Mouse (Mus musculus): ENCODE measurements around the gene Aste1.

The Aste1 gene

DNA sequence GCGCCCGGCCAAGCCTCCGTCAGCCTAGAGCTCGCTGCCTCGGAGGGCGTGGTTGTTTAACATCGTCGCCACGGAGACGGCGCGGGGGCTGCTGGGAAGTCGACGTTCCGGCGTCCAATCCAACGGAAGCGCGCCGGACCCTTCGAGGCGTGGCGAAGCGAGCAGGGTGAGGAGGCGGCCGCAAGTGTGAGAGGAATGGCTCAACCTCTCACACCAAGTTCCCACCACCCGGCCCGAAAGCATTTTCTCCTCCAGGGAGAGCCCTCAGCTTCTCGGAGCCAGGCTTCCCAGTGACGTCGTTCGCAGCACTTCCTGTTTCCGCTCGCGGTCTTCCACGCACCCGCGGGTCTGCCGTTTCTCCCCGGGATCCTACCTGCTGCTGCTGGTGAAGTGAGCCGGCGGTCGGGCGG lies at the start of gene Aste1, which contains the start of gene Nek11:
Gene Aste1, plus strand, starts transcription at position 175 of the 410 bp plus-strand sequence.
Gene Nek11, minus strand, starts transcription at position 307 of the 410 bp plus-strand sequence.
- DNase-seq (ENCODE audit: low spot score in 2 of 2), result peak; percentile 90 to 91

DNA sequence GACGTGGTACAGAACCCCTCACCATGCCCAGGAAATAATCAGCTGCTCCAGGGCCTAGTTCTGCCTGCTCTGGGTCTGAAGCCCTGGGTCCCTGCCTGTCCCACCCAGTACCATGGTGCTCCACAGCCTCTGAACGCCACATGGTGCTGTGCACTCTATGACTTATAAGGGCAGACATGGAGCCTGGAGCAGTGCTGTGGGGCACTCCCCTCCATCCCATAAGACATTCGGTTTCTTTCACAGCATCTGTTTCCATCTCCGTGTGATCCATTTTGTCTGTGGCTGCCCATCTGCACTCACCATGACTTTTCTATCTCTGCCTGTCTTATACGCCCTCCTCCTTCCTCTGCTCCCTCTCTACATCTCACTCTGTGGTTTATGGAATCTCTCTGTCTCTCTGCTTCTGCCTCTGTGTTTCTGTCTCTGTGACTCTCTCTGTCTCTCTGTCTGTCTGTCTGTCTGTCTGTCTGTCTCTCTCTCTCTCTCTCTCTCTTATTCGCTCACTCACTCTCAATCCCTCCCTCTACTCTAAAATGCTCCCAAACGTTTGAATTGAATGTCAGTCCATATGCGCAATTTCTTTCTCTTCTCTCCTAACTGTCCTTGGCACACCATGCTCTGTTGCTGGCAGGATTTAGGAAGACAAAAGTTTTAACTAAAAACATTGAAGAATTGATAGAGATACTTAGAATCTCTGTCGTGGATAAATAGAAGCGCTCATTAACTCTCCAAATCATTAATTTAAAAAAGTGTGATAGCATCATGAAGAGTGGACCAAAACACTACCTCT lies 46.8 kb upstream of the Aste1 start:
- DNase-seq (ENCODE audit: low spot score in 2 of 2), result no peak

DNA sequence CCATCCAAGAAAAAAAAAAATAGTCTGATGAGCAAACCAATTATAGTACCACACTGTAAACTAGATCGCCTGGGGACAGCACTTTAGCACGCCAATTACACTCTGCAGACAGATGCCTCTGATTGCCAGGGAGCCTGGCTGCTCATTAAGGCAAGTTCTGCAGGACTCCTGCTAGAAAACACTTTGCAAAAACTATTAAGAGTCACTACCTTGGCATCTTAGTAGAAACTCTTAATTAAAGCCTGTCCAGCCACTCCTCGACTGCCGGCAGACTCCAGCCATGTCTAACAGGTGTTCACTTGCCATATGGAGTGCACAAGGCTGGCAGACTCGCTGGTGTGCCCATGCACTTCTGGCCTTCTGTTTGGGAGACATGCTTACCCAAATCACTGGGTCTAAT lies 46.2 kb upstream of the Aste1 start:
- no peak for DNase-seq (ENCODE audit: low spot score in 2 of 2)

DNA sequence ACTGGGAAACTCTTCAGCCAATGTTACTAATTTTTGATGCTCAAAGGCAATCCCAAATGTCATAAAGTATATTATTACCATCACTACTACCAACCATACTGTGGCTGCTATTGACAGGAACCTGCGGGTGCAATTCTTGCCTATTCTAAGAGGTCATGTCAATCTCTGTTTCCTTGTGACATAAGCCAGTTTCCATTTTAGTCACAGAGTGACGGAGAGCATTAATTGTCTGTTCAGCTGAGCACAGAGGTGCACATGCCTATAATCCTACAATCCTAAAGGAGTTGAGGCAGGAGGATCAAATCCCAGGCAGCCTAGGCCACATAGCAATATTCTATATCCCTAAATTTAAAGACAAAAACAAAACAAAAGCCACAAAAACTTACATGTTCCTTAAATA lies 33.0 kb upstream of the Aste1 start:
- DNase-seq (ENCODE audit: low spot score in 2 of 2), result no peak

DNA sequence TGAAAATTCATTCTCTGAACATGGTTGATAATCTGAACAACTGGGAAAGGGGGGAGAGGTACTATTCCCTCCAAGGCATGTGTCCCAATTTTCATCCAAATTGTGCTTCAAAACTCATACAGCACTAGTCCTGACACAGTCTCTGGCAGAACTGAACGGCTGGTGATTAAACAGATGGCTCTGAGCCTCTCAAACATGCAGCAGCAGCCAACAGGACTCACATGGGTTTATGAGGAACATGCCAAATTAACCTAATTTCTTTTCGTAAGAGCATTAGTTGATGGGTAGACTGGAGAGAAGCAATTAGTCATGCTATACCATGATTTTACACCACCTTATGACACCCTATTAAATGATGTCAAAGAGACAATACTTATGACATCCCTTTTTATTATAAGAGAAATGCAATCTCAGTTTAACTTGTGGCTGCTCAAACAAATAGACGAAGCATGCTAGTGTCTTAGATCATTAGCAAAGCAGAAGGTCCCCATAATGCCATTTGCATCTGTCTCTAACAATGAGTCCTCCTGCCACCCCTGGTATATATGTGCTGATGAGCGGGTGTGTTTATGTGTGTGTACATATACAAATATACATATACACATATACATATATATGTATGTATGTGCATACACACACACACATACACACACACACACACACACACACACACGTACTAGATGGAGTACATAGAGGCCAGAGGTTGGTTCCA lies 31.5 kb upstream of the Aste1 start:
- DNase-seq (ENCODE audit: low spot score in 2 of 2), result no peak

DNA sequence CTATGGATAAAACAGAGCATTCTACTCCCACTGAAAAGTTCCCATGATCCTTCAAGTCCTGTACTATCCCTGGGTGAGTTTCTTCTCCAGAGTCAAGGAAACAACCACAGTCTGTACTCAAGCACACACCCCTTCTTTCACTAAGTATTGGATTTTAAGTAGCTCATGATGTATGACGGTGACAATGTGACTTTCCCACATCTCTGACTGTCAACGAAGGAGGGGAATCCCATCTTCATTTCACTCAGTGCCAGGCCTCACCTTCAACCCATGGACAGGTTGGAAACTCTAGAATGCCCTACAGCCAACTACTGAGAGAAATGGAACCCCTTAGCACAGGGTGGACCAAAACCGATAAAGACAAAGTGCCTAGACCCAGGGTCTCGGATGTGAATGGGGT lies 29.0 kb upstream of the Aste1 start:
- DNase-seq (ENCODE audit: low spot score in 2 of 2), result no peak

DNA sequence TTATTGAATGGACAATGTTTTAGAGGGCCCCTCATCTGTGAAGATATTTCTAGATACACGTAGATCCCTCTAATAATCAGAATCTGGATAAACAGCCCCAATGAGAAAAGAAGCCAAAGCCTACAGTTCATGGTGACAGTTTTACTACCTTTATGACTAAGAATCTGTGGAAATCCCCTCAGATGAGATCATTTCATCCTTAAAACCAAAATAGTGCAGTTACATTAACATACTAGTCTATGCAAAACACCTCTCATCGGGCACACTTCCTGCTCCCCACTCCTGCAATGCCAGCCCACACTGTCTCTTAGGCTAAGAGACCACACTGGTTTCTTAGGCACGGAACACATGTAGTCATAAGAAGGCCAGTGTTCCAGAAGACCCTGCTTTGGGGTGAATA lies 26.6 kb upstream of the Aste1 start:
- peak in 1 of 2 experiments; percentile 4 for DNase-seq (ENCODE audit: low spot score in 2 of 2)

DNA sequence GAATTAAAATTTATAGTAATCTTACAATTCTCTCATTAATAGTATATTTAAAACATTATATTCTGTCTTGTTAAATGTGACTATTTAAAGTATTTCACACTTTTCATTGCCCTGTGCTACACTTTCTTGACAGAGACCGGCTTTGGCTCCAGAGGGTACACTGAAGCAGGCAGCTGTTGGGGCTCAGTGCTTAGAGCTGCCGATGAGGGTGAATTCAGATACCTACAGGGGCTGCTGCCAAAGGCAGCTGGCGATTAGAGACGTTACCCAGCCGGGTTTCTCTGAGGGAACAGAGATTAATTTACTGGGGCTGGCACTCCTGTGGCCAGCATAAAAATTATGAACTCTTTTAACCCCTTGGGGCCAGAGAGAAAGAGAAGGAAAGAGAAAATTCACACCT lies 20.8 kb upstream of the Aste1 start:
- no peak for DNase-seq (ENCODE audit: low spot score in 2 of 2)

DNA sequence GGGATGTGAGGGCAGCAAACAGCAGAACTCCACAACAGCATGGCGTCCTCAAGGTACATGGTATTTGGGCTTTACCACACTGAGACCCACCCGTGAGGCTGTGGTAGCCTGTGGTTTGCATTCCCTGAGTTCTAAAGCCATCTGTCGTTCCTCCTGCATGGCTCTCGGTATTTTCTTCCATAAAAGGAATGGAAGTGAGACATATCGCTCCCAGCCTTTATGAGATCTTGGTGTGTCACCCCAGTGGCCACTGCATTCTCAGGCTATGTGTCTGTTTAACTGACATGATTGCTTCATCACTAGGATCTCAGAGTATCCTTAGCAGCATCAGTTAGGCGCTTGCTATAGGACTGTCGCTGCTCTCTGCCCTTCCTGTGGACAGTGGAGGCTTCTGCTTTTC lies 18.8 kb upstream of the Aste1 start:
- no peak for DNase-seq (ENCODE audit: low spot score in 2 of 2)

DNA sequence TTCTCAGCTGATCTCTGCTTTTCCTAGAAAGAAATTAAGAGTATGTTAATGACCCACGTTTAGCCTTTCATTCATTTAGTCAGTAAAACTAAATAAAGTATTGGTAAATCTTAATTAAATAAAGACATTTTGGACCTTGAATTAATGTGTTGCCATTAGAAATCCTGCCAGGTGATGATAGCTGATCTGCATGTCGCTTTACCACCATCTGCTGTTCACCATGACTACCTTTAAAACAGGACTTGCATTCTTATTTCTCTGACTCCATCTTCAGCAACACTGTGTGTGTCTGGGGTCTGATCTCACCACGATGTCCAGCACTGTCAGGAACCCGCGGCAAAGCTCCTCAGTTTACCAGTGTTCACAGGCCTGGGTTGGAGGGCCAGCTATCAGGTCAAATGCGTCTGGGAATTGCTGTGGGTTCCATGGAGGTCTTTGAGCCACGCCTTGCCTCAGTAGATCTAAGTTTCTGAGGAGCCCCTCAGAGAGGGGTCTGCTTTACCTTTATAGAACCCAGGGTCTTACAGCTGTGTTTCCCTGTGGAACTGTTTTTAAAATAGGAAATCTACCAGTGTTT lies 18.1 kb upstream of the Aste1 start:
- DNase-seq (ENCODE audit: low spot score in 2 of 2), result no peak

DNA sequence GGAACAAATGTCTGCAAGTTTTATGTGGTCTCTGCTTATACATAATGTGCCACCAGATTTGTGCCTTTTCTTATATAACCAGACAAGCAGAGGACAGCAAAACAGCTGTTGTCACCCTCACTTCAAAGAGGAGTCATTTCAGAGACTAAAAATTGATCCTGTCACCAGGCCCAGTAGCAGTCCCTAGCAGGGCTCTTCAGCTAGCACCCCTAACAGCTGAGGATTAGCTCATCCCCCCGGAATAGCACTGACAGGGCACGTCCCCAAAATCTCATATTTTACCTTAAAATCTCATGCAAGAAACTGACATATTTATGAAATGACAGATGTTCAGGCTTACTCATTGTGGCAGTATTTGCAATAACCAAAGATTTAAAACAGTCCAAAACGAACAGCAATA lies 17.6 kb upstream of the Aste1 start:
- no peak for DNase-seq (ENCODE audit: low spot score in 2 of 2)

DNA sequence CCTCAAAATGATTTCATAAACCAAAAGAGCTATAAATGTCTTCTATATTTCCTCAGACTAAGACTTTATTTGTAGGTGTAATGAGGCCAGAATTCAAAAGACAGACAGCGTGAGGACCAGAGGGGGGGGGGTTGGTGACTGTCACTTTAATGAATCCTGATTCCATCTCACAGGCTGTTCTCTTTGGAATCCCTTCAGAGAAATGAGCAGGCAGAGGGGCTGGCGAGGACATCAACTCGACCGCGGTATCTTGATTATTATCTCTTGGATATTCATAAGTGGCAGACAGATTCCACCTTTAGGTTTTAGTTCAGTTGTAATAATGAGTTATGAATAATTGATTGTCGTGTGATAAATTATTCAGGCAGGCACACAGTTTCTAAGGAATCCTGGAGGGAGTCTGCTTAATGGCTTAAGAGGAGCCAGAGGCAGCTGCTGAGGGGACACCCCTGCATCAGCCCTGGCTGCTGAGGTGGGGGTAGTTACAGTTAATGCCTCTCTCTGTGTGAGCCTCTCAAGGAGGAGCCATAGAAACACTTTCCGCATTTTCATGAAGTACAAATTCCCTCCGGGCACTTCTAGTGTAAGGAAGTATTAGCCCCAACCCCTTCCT lies 15.6 kb upstream of the Aste1 start:
- DNase-seq (ENCODE audit: low spot score in 2 of 2), result no peak

DNA sequence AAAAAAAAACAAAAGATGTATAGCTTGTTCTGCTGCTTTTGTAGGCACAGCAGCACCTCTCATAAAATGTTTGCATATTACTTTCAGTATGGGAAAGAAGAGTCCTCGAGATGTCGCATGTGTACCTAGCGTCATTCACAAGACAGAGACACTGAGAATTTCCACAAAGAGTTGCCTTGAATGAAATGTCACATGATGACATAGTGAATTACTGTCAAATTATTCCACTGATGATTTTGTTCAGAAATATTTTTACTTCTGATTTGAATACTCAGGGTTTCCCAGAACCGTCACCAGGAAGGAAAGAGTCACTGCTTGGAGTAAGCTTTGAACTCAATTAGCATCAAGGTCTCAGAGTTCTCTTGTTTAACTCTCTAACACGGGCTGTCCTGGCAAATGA lies 7.8 kb upstream of the Aste1 start:
- no peak for DNase-seq (ENCODE audit: low spot score in 2 of 2)

DNA sequence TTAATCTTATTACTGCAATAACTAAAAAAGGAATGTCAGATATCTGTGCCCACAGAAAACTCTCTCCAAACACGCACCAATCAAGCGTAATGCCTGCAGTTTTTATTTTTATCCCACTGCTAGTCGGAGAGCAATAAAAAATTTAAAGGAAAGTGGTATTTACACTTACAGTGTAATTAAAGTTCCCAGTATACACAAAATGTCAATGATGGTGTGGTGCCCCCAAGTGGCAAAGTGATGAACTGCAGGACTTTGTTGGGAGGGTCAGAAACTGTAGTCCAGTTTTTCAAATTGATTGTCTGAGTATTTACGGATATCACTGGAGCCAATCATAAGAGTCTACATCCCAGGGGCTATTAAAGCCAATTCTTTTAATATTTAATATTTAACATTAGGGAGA lies 5.9 kb upstream of the Aste1 start:
- DNase-seq (ENCODE audit: low spot score in 2 of 2), result peak; percentile 22 to 48

DNA sequence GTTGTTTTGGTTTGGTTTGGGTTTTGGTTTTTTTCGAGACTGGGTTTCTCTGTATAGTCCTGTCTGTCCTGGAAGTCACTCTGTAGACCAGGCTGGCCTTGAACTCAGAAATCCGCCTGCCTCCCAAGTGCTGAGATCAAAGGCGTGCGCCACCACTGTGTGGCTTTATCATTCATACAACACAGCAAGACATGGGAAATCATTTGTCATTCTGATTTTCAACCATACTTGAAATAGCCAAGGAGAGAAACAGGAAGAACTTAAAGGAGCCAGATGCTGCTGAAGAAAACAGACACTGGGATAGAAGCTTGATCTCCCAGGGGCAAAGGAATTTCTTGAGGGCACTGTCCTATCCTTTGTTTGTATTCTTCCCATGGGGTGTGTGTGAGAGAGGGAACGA lies 4.6 kb upstream of the Aste1 start:
- DNase-seq (ENCODE audit: low spot score in 2 of 2), result no peak

DNA sequence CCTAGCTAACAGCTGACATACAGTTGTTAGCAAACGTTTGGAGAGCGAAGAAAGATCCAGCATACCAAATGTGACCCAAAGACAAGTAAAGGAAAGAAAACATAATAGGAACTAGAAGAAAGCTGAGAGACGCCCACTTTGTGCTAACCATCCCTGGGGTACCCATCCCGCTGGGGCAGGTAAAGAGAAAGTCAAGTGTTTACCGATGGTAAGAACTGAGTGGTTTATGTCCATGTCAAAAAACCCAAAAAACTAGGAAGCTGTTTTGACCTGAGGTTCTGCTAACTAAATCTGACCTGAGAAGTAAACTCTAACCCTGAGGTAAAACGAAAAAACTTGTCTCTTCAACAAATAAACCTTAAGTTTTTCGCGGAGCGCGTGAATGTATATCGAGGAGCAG lies 472 bp upstream of the Aste1 start:
- no peak for DNase-seq (ENCODE audit: low spot score in 2 of 2)

DNA sequence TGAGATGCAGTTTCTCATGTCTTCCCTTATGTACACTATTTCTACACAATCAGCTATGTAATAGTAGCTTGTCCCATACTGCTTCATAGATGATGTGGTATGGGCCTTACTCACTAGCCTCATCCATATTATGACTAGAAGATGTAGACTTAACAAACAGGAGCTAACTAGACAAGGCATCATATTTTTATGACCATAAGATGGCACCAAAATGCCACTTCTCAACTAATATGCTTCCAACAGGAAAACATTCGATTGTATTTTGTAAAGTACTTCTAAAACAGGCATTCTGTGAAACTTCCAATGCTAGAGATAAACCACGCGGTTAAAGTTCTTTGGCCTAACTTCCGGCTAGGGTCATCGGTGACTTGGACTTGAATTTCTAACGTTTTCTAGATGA lies 13.4 kb downstream of the Aste1 start:
- no peak for DNase-seq (ENCODE audit: low spot score in 2 of 2)

DNA sequence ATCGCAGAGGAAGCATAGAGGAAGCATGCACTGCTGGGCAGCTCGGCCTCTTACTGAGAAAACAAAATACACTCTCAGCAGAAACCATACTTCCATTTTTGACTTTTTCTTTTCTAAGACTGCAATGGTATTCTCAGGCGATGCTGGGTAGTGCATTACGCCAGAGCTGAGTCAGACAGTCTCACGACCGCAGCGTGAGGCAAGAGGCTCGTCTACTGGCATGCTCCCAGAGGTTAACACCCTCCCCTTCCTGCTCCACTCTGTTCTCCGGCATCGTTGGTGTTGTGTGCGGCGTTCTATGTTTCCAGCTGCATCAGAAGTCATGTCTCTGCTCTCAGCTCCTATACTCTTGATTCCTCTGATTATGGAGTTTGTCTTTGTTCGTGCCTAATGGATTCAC lies 63.8 kb downstream of the Aste1 start:
- DNase-seq (ENCODE audit: low spot score in 2 of 2), result no peak

DNA sequence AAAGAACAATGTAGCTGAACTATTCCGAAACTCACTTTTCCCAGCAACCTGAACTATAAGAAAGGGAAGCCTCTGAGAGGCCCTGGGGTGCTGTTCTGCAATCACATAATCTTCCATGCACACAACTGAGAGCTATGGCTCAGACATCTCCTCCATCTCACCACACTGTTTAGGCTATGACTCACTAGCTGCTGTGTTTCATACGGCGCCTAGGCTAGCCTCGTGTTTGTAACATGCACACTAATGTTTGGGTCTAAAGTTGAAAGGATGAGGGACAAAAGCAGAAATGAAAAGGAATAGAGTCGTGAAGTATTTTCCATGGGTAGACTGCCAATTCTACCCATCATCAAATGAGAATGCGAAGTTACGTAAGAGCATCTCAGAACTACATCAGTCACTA lies 66.3 kb downstream of the Aste1 start:
- no peak for DNase-seq (ENCODE audit: low spot score in 2 of 2)
